Mouse (Mus musculus) adrenal gland, adult 18-20 months (tissue): ENCODE measurements around the gene Ucn. TPM values are rescaled to one million over a fixed set of nuclear protein-coding genes. Genes with fewer than 3 reads are reported as not detected.

Experiments used
- DNase-seq, 2 experiments: peaks; one replicate each; pipeline ENCODE4 v3.0.0; 2021 to 2022; ENCODE audit warnings: low spot score in 2 of 2
- long read RNA-seq, 2 experiments: library from polyadenylated mRNA; stranded (forward); transcript quantifications; one replicate each; pipeline ENCODE4 v2.0.0; 2021
- total RNA-seq, 2 experiments: library from RNA; stranded (reverse); gene quantifications; 1 replicate in 1 of 2; 2 replicates in 1 of 2; pipeline ENCODE4 v1.2.3; 2021

Ucn gene
- not detected for total RNA-seq
- long read RNA-seq, experiment 1: 0 reads
- long read RNA-seq, experiment 2: 0 reads

DNA sequence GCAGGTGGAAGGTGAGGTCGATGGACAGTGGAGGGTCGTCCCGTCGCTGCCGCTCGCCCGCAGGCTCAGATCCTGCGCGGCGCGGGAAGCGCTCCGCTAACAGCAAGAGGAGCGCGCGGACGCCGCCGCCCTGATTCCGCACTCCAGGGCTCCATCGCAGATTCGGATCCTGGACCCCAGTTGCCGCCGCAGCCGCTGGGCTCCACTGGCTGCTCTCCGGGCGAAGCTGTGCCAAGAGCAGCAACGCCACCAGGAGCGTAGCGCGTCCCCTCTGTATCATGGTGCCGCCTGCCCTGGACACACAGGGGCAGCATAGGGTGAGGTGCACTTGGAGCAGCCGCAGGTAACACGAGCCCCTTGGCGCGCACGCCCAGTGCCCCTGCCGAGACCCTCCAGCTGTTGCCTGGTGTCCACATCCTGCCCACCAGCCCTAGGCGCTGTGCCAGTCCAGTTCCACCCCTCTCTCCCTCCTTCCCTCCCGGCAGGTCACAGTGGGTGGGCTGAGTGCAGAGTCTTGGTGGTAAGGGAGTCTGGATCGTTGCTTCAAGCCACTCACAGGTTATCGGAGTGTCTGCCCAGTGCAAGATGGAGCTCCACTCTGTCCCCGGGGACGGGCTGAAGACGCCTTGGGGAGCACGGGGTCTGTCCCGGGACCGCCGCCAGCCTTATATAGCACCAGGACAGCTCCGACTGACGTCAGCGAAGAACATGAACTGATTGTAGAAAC, at the start of gene Ucn:
Gene Ucn, minus strand, starts transcription at position 589 of the 727 bp plus-strand sequence.
- no peak for DNase-seq

DNA sequence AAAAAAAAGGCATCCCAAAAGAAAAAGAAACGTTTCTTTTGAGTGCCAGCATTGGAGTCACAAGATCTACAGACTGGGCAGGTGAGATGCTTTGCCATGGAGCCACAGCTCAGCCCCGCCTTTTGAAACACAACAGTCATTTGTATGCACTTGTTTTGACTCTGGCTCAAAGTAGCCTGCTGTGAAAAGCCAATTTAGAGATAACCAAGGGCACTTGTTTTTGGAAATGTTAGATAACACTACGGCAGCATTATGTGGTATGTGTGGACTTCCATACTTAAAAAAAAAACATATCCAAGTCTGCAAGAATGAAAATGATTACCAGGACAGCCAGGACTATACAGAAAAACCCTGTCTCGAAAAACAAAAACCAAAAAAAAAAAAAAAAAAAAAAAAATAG, 45.0 kb upstream of the Ucn start:
- DNase-seq: no peak

DNA sequence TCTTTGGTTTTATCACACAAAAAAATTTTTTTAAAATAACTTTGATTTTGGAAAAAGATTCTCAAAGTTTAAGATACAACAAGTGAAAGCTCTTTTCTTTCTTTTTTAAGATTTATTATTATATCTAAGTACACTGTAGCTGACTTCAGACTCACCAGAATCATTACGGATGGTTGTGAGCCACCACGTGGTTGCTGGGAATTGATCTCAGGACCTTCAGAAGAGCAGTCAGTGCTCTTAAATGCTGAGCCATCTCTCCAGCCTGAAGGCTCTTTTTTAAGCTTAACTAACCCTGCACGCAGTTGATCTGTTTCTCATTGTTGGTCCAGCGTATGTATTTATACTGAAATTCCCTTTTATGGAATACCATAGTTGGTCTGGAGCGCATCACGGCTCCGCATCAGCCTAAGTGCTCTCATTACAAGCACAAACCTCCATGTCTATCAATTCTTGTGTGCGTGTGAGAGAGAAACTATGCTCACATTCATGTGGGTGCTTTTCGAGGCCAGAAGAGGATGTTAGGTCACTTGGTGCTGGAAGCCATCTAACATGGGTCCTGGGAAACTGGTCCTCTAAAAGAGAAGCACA, 42.6 kb upstream of the Ucn start:
- no peak for DNase-seq

DNA sequence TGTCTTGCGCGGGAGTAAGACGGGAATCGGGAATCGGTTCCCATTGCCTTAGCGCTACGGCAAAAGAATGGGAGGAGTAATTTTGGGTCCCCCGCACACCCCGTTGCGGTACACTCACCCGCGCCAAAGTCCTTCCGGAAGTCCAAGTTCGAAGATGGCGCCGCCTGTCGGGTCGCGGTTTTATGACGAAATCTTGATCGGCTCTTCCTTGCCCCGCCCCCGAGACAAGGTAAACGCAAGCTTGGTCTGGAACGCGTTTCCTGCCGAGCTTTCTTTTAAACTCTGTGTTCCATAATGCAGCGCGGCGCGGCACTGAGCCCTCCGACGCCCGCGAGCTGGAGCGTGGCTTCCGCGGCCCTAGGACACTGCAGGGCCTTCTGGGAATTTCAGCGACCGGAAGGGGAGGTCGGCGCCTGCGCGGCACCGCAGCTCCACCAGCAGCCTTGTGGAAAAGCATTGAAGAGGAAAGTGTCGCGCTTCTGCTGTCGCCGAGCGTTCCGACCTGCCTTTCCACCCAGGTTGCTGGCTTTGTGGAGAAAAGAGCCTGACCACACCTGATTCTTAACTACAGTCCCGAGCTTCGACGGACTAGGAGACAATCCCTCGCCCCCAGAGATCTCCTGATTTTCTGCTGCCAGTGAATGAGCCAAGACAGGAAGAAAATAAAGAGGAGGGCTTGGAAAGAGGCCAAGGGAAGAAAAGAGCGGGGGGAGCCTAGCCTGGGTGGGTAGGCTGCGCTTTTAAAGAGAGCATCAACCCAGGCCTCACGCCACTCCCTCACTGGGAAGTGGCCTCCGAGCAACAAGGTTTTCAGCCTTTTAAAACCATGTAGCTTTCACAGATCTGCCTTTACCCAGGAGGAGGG, 41.4 kb upstream of the Ucn start, which contains the start of the genes Gm29609 and Gtf3c2:
Gene Gm29609, minus strand, starts transcription at position 146 of the 865 bp plus-strand sequence.
Gene Gtf3c2, minus strand, starts transcription at position 379 of the 865 bp plus-strand sequence.
- DNase-seq: peak; percentile 93

DNA sequence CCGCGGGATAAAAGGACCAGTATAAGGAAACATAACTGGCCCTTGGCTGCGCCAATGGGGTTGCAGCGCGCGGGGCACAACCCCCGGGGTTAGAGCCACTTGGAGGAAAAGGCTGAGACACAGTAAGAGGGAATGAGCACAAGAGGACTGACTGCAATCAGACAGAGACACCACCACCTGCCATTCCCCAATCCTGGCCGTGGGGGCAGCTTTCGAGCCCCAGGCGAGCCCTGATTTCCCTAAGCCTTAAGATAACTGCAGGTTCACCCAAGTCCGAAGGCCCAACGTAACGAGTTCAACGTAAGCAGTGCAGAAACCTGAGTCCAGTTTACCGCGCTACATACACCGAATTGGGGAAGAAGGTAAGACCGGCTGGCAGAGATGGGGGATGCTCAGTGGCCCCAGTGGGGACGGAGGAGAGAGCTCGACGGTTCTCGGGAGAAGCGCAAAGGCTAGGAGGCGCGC, 40.7 kb upstream of the Ucn start:
- DNase-seq: peak in 1 of 2 experiments; percentile 17

DNA sequence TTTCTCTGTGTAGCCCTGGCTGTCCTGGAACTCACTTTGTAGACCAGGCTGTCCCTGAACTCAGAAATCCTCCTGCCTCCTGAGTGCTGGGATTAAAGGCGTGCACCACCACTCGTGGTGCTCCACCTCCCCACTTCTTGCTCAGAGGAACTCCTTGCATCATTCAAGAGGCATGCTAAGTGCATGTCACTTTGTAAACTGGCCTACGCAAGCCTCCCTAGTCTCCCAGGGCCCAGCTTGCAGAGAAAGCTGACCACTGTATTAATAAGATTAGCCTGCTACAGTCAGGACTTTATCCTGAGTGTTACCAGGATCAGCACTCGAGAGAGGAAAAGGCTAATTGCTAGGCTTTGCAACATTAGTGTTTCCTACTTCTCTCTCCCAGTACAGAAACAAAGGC, 30.0 kb upstream of the Ucn start:
- no peak for DNase-seq

DNA sequence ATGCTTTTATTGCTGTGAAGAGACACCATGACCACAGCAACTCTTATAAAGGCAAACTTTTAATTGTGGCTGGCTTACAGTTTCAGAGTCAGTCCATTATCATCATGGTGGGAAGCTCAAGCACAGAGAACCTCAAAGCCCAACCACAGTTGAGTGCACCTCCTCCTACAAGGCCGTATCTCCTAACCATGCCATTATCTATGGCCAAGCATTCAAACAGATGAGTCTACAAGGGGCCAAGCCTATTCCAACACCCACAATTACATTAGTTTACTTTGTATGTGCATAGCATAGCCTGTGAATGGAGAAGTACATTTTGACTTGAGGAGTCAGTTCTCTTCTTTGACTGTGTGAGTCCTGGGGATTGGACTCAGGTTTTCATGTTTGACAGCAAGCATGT, 26.2 kb upstream of the Ucn start:
- no peak for DNase-seq

DNA sequence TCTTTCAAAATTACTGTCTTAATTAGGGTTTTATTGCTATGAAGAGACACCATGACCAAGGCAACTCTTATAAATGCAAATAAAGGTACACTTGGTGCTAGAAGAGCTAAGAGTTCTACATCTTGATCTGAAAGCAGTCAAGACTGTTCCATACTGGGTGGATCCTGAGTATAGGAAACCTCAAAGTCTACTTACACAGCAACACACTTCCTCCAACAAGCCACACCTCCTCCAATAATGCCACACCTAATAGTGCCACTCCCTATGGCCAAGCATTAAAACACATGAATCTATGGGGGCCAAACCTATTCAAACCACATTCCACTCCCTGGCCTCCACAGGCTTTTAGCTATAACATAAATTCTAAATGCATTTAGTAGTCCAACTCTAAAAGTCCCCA, 23.8 kb upstream of the Ucn start:
- no peak for DNase-seq

DNA sequence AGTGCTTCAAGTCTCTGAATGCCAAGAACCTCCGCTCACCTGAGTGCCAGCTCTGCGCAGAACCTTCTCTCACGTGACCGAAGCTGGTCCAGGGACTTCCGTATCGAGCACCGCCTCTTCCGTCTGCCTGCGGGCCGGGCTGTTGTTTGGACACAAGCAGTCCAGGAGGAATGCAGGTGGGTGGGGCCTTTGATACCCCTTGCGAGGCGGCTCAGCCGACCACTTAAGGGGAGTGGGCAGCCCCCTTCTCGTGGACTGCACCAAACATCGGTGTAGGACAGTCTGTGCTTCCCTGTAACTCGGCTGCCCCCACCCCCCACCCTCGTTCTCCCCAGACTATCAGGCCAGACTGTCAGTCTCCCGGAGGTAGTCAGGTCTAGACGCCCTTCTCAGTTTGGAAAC, 15.5 kb upstream of the Ucn start, which contains the start of gene Mpv17:
Gene Mpv17, minus strand, starts transcription at position 100 of the 402 bp plus-strand sequence.
- DNase-seq: peak; percentile 72 to 76

DNA sequence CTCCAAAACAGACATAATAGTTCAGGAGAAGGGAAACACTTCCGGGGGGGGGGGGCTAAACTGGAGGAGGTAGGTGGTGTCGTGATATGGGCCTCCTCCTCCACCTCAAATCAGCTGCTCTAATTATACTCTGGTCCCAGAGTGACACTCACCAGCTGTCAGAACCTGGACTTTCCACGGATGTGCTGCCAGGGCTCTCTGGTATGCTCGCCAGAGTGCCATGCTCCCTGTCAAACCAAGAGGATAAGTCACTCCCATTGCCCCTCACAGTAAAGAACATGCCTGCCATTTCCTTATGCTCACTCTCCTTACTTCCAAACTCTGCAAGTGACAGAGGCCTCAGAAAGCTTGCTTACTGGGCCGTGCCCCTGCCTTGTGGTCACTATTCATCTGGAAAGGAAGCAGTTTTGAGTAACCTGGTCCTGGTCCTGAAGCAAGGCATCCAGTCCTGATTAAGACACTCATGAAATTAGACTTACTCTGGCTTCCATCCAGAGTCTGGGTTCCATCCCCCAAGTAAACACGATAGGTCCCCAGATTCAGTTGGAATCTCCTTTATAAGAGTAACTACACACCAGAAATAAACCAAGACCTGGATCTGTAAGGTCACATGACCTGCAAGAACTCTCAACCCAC, 15.0 kb upstream of the Ucn start:
- no peak for DNase-seq

DNA sequence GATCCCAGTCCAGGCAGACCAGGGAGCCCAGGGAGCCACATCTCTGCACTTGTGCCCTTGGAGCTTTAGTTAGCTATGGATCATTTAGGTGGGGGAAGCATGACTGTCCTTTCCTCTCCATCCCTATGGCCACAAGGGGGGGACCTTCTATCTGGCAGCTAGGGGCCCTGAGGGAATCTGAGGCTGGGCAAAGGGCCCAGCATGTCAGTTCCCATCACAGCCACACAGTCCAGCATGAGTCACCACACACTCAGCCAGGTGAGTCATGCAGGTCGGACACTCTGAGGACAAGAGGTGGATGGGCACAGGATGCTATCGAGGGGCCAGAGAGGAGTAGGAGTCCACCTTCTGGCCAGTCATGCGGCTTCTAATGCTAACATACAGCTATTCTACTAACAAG, 13.1 kb upstream of the Ucn start:
- DNase-seq: peak in 1 of 2 experiments; percentile 12

DNA sequence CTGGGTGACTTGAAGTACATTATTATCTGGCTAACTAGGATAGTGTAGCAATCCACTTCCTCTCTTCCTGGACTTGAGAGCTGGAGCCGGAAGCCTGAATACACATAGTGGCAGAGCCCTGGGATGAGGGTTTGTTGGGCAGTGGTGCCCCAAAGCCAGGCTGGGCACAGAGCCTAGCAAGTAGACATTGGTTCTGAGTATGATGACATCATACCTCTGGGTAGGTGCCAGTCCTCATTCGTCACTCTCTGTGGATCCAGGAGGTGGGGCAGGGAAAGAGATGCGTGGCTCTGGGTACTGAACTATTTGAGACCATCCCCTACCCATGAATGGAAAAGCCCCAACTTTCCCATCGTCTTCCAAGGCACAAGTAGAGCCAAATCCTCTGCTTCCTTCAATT, 11.2 kb upstream of the Ucn start:
- DNase-seq: peak in 1 of 2 experiments; percentile 35

DNA sequence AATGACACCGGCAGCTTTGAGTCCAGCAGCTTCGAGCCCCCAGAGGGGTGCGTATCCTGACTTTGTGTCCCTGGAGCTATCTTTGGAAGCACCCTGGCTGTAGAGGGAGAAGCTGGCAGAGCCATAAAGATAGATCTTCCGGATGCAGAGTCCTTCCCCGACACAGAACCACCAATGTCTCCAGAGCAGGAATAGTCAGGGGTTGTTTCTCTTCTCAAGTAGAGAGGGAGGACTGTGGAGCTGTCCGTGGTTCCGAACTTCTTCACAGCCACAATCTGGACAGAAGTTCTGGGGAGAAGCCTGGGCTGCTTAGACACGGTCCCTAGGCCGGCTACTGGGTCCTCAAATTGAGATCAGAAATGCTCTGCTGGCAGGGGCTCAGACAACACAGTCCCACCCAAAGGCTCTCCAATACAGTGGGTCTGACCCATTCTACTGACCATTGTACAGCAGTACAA, 368 bp upstream of the Ucn start:
- no peak for DNase-seq

DNA sequence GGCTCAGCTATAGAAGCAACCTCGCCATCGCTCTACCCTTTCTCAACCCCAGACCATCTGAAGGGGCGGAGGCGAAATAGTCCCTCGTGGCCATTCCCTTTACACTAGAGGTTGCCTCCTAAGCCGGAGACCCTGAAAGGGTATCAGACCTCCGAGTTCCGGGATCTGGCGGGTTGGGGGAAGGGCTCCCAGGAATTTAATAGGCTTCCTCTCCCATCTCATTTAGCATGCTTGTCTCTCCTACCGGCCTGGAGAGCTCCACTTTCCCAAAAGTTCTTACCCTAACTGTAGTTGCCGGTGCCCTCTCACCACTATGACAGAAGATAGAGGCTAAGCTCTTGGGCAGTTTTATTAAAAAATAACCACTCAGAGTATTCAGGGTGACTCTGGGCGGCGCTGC, 971 bp downstream of the Ucn start:
- no peak for DNase-seq

DNA sequence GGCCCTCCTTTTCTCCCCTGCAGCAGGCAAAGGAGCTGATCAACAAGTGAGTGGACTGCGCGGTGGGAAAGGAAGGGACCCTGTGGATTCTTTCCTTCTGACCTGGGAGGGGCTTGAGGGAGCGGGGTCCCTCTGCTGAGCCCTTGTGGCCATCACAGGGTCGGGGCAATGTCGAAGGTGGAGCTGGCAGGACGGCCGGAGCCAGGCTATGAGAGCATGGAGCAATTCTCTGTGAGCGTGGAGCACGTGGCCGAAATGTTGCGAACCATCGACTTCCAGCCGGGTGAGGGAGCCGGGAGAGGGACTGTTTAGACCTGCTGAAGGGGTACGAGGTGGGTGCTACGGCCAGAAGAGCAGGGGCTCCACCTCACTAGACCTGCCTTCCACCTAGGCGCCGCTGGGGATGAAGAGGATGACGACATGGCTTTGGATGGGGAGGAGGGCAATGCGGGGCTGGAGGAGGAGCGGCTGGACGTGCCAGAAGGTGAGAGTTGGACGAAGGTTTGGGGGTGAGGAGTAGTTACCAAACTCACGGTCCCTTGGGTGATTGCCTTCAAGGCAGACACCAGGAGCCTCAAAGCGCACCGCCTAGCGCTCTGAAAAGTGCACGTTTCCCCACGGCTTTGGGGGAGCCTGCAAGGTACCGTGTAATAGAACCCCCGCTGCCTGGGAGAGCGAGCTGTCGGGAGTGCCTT, 1.8 kb downstream of the Ucn start:
- no peak for DNase-seq

DNA sequence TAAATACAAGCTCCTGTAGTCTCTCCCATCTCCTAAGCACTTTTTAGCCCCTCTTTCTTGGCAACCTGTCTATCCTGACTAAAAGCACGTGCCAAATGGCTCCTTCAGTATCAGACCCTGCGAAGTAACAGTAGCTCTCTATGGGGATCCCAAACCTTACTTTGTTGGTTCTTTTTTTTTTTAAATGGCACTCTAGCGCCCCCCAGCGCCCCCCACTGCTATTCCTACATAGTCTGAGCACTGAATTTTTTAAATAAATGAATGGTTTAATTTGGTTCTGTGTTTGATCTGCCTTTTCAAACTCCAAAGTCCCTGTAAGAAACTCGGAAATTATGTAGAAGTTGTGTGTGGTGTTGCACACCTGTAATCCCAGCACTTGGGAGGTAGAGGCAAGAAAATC, 12.6 kb downstream of the Ucn start:
- DNase-seq: no peak

DNA sequence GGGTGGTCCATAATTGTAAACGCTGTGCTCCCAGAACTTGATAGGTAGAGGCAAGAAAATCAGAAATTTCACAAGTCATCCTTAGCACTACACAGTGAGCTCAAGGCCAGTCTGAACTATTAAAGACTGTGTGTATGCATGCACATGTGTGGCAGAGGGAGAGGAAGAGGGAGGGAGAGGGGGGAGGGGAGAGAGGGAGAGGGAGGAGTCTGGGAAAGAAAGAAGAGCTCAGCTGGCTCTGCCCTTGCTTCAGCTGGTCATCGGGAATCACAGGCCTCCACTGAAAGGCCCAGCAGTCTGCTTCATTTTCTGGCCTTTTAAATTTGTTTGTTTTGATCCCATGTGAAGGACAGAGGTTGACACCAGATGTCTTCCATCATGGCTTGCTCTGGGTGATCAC, 15.1 kb downstream of the Ucn start:
- no peak for DNase-seq

DNA sequence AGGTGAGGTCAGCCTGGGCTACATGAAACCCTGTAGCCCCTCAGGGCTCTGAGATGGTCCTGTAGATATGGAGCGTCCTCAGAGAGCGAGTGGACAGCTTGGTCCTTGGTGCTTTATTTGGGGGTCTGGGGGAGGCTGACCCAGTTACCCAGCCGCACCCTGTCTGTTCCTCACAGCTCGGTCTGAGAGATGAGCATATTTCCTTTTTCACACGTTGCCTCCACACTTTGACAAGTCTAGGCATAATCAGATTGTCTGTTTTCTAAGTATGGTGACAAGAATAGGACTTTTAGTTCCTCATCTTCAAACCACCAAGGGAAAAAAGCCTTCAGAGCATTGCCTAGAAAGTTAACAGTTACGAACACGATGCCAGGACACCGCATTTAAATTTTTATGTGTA, 17.5 kb downstream of the Ucn start:
- no peak for DNase-seq

DNA sequence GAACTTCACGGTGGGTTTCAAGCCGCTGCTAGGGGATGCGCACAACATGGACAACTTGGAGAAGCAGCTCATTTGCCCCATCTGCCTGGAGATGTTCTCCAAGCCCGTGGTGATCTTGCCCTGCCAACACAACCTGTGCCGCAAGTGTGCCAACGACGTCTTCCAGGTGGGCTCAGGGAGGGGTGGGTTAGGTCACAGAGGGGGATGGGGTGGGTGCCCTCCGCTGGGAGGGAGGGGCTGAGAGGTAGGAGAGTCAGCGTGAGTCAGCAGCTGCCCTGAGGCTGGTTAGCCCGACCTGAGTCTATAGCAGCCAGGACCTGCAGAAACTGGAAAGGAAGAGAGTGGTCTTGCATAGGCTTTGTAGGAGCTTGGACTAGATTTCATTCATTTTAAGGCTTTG, 21.7 kb downstream of the Ucn start:
- no peak for DNase-seq

DNA sequence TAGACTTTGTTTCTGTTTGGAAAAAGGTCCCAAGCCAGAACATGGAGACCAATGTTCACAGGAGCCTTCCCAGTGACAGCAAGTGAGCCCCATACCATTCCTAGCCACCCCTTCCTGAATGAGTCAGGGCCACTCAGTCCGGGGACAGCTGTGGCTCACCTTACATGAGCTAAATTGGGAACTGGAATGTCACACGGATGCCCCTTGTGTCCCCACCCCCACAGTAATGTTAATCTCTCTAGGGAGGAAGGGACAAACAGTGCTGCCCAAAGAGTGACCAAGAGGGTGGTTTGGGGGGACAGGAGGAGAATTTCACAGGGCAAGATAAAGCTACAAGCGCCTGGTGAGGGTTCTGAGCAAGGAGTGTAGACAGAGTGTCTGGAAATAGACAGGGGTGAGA, 22.3 kb downstream of the Ucn start, which contains the start of gene Trim54:
Gene Trim54, plus strand, starts transcription at position 359 of the 400 bp plus-strand sequence.
- no peak for DNase-seq
